Mouse (Mus musculus): ENCODE results near the gene Agl. TPM values are rescaled to one million over a fixed set of nuclear protein-coding genes. Genes with fewer than 3 reads are reported as not detected.
"Not testable (repeated sequence)": the region's sequence is repeated elsewhere in the genome, so short reads cannot be mapped to it uniquely, and the experiment has no call there.

Gene Agl
- polyA plus RNA-seq, 1 experiment from 2014 or later: 10.2 TPM

DNA sequence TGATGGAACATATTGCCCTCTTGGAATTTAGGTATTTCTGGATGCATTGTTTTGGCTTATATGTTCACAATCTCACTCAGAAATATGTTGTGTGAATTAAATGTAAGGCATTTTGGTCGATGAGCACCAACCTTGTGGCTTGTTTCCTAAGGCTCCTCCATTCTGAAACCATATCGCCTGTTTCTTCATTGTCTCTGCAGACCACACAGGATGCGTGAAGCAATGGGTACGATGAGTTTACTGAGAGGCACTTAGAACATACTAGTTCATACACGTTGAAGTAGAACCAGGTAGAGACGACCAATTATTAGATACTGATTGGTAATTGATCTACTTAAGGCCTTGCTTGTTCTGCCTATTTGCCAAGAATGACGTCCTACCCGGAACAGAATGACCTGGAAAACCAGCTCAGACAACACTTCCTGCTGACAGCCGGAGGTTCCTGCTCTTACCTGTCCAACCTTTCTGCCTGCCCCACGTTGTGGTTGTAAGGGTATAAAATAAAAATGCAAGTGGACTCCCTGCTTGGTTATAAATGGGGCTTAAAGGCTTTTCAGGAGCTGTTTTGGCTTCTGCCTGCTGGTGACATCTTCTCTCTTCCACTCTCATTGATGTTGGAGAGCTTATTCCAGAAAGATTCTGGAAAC, 21.4 kb upstream of the Agl start:
- no peak for DNase-seq (ENCODE audit: low spot score)
- no peaks in the 10 kb centered on the region for H3K9me3 ChIP-seq (ENCODE audit: control insufficient read depth, low read length)
- H3K4me2 ChIP-seq (ENCODE audit: low read depth, severe bottlenecking): no peak overlapping the region
- no peaks in the 10 kb centered on the region for H3K27me3 ChIP-seq (ENCODE audit: control insufficient read depth, insufficient read depth, low read length)
- no peak overlapping the region for H3K27ac ChIP-seq (replicated peaks; ENCODE audit: low read depth, low read length)
- H3K36me3 ChIP-seq (ENCODE audit: control insufficient read depth, insufficient read depth, low read length): no peaks in the 10 kb centered on the region
- H3K4me1 ChIP-seq (ENCODE audit: control insufficient read depth, insufficient read depth, low read length): no peaks in the 10 kb centered on the region
- H3K4me3 ChIP-seq (ENCODE audit: low read depth, low read length): no peak overlapping the region
- no peak overlapping the region for H3K9ac ChIP-seq (ENCODE audit: low read length)
- WGBS: 87% methylated on average over 10 of the region's 10 CpGs
- no peak for ATAC-seq (ENCODE audit: insufficient number of reproducible peaks, low FRiP score, low TSS enrichment, low read depth)

GRCm38 (mm10) chr3:116826471-116827215, 18.7 kb upstream of the Agl start:
- H3K9me3 ChIP-seq (ENCODE audit: control insufficient read depth, low read length): no peaks in the 10 kb centered on the region
- H3K4me2 ChIP-seq (ENCODE audit: low read depth, severe bottlenecking): no peak overlapping the region
- no peak overlapping the region for H3K9ac ChIP-seq (ENCODE audit: low read length)
- H3K4me3 ChIP-seq (ENCODE audit: low read depth, low read length): no peak overlapping the region
- DNase-seq (ENCODE audit: low spot score): no peak
- no peak for ATAC-seq (ENCODE audit: insufficient number of reproducible peaks, low FRiP score, low TSS enrichment, low read depth)
- H3K27ac ChIP-seq (replicated peaks; ENCODE audit: low read depth, low read length): no peak overlapping the region
- 68% methylated on average over 4 of the region's 4 CpGs for WGBS
- H3K36me3 ChIP-seq (ENCODE audit: control insufficient read depth, insufficient read depth, low read length): no peaks in the 10 kb centered on the region
- no peaks in the 10 kb centered on the region for H3K27me3 ChIP-seq (ENCODE audit: control insufficient read depth, insufficient read depth, low read length)
- H3K4me1 ChIP-seq (ENCODE audit: control insufficient read depth, insufficient read depth, low read length): no peaks in the 10 kb centered on the region

GRCm38 (mm10) chr3:116817231-116817630, 9.3 kb upstream of the Agl start:
- Histone ChIP-seq H3K36me3 (ENCODE audit: control insufficient read depth, insufficient read depth, low read length) (no peaks in the 10 kb centered on the region), H3K27ac (replicated peaks; ENCODE audit: low read depth, low read length) (no peak overlapping the region), H3K27me3 (ENCODE audit: control insufficient read depth, insufficient read depth, low read length) (no peaks in the 10 kb centered on the region), H3K4me3 (ENCODE audit: low read depth, low read length) (no peak overlapping the region), H3K4me1 (ENCODE audit: control insufficient read depth, insufficient read depth, low read length) (no peaks in the 10 kb centered on the region), H3K9me3 (ENCODE audit: control insufficient read depth, low read length) (no peaks in the 10 kb centered on the region), H3K9ac (ENCODE audit: low read length) (no peak overlapping the region), H3K4me2 (ENCODE audit: low read depth, severe bottlenecking) (no peak overlapping the region)
- no peak for ATAC-seq (ENCODE audit: insufficient number of reproducible peaks, low FRiP score, low TSS enrichment, low read depth)
- DNase-seq (ENCODE audit: low spot score): no peak
- 97% methylated on average over 6 of the region's 7 CpGs for WGBS

DNA sequence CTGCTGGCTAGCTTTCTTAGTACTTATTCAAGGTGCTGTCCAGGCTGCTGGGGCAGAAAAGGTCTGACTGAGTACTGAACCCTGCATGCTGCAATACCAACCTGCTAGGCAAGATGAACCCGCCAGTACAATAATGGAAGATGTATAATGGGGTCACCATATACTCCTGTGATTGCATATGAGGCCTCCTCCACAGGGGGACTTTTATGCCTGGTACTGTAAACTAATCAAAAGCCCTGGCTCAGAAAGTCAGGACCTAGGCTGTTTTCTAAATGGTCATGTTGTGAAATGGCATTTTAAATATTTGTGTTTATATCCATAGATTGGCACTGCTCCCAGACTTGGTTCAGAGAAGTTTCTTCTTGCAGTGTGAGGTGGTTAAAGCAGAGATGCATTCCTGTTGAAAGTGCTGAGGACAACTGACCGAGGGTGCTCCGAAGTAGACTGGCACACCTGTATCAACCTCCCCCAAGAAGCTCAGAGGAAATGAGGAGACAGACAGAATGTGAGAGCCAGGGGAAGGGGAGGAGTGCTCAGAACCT, 8.8 kb upstream of the Agl start:
- no peaks in the 10 kb centered on the region for H3K27me3 ChIP-seq (ENCODE audit: control insufficient read depth, insufficient read depth, low read length)
- no peak overlapping the region for H3K4me3 ChIP-seq (ENCODE audit: low read depth, low read length)
- H3K4me2 ChIP-seq (ENCODE audit: low read depth, severe bottlenecking): no peak overlapping the region
- H3K36me3 ChIP-seq (ENCODE audit: control insufficient read depth, insufficient read depth, low read length): no peaks in the 10 kb centered on the region
- WGBS: 89% methylated on average over 3 of the region's 3 CpGs
- DNase-seq (ENCODE audit: low spot score): no peak
- no peaks in the 10 kb centered on the region for H3K4me1 ChIP-seq (ENCODE audit: control insufficient read depth, insufficient read depth, low read length)
- no peak overlapping the region for H3K27ac ChIP-seq (replicated peaks; ENCODE audit: low read depth, low read length)
- no peaks in the 10 kb centered on the region for H3K9me3 ChIP-seq (ENCODE audit: control insufficient read depth, low read length)
- ATAC-seq (ENCODE audit: insufficient number of reproducible peaks, low FRiP score, low TSS enrichment, low read depth): no peak
- H3K9ac ChIP-seq (ENCODE audit: low read length): no peak overlapping the region

DNA sequence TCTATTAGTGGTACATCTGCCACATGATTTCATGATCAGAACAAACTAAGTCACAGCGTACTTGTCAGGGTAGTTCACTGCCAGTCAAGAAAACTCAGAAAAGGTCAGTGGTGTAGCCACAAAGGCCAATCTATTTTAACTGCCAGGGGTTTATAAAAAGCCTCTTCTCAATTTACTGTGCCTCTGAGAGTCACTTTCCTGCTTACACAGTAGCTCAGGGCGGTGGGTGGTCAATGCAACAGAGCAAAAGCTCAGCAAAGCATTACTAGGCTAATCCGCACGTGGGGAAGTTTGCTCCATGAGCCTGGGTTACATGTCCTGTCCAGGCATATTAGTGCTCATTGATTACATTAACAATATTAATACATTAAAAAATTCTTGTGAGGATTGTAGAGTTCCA, 8.0 kb upstream of the Agl start:
- H3K4me1 ChIP-seq (ENCODE audit: control insufficient read depth, insufficient read depth, low read length): no peaks in the 10 kb centered on the region
- 78% methylated on average over 4 of the region's 4 CpGs for WGBS
- DNase-seq (ENCODE audit: low spot score) (no peak), ATAC-seq (ENCODE audit: insufficient number of reproducible peaks, low FRiP score, low TSS enrichment, low read depth) (no peak)
- H3K9me3 ChIP-seq (ENCODE audit: control insufficient read depth, low read length): no peaks in the 10 kb centered on the region
- no peaks in the 10 kb centered on the region for H3K36me3 ChIP-seq (ENCODE audit: control insufficient read depth, insufficient read depth, low read length)
- no peaks in the 10 kb centered on the region for H3K27me3 ChIP-seq (ENCODE audit: control insufficient read depth, insufficient read depth, low read length)
- H3K27ac ChIP-seq (replicated peaks; ENCODE audit: low read depth, low read length): no peak overlapping the region
- H3K9ac ChIP-seq (ENCODE audit: low read length): no peak overlapping the region
- H3K4me2 ChIP-seq (ENCODE audit: low read depth, severe bottlenecking): no peak overlapping the region
- H3K4me3 ChIP-seq (ENCODE audit: low read depth, low read length): no peak overlapping the region

DNA sequence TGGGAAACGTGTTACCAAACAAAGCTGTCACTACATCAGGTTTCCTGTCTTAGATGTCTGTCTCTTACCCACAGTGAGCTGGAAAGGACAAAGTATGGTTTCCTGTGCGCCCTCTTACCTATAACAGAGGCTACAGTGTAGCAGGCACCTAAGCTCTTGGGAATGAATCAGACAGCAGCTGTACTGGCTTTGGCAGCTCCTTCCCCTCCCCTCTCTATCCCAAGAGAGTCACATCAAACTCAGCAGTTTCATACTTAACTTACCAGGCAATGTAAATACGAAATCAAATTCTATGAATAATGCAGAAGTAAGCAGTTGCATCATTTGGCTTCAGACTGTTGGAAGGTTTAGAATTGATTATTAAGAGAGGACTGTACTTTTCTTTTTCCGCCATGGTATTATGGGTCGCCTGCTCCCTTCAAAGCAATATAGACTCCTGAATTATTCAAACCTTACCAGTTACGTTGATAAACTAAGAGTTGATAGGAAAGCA, 7.4 kb upstream of the Agl start:
- Histone ChIP-seq H3K27me3 (ENCODE audit: control insufficient read depth, insufficient read depth, low read length) (no peaks in the 10 kb centered on the region), H3K27ac (replicated peaks; ENCODE audit: low read depth, low read length) (no peak overlapping the region), H3K9ac (ENCODE audit: low read length) (no peak overlapping the region), H3K4me3 (ENCODE audit: low read depth, low read length) (no peak overlapping the region), H3K36me3 (ENCODE audit: control insufficient read depth, insufficient read depth, low read length) (no peaks in the 10 kb centered on the region), H3K4me2 (ENCODE audit: low read depth, severe bottlenecking) (no peak overlapping the region), H3K9me3 (ENCODE audit: control insufficient read depth, low read length) (no peaks in the 10 kb centered on the region), H3K4me1 (ENCODE audit: control insufficient read depth, insufficient read depth, low read length) (no peaks in the 10 kb centered on the region)
- ATAC-seq (ENCODE audit: insufficient number of reproducible peaks, low FRiP score, low TSS enrichment, low read depth) (no peak), DNase-seq (ENCODE audit: low spot score) (no peak)
- 84% methylated on average over 6 of the region's 6 CpGs for WGBS

- H3K27ac ChIP-seq (replicated peaks; ENCODE audit: low read depth, low read length): no peak overlapping the region
- DNase-seq (ENCODE audit: low spot score) (no peak), ATAC-seq (ENCODE audit: insufficient number of reproducible peaks, low FRiP score, low TSS enrichment, low read depth) (no peak)
- WGBS: 84% methylated on average over 2 of the region's 2 CpGs
- H3K4me3 ChIP-seq (ENCODE audit: low read depth, low read length): no peak overlapping the region
- H3K4me1 ChIP-seq (ENCODE audit: control insufficient read depth, insufficient read depth, low read length): no peaks in the 10 kb centered on the region
- H3K9me3 ChIP-seq (ENCODE audit: control insufficient read depth, low read length): no peaks in the 10 kb centered on the region
- no peak overlapping the region for H3K4me2 ChIP-seq (ENCODE audit: low read depth, severe bottlenecking)
- H3K36me3 ChIP-seq (ENCODE audit: control insufficient read depth, insufficient read depth, low read length): no peaks in the 10 kb centered on the region
- no peak overlapping the region for H3K9ac ChIP-seq (ENCODE audit: low read length)
- H3K27me3 ChIP-seq (ENCODE audit: control insufficient read depth, insufficient read depth, low read length): no peaks in the 10 kb centered on the region
Observed at GRCm38 (mm10) chr3:116812946-116813345, 5.0 kb upstream of the Agl start.

GRCm38 (mm10) chr3:116810351-116810750, 2.4 kb upstream of the Agl start:
- not testable (repeated sequence) for H3K4me2 ChIP-seq (ENCODE audit: low read depth, severe bottlenecking); H3K9me3 ChIP-seq (ENCODE audit: control insufficient read depth, low read length); DNase-seq (ENCODE audit: low spot score); H3K27me3 ChIP-seq (ENCODE audit: control insufficient read depth, insufficient read depth, low read length); H3K9ac ChIP-seq (ENCODE audit: low read length); H3K36me3 ChIP-seq (ENCODE audit: control insufficient read depth, insufficient read depth, low read length); H3K4me3 ChIP-seq (ENCODE audit: low read depth, low read length); H3K27ac ChIP-seq (replicated peaks; ENCODE audit: low read depth, low read length); H3K4me1 ChIP-seq (ENCODE audit: control insufficient read depth, insufficient read depth, low read length); ATAC-seq (ENCODE audit: insufficient number of reproducible peaks, low FRiP score, low TSS enrichment, low read depth)
- 86% methylated on average over 6 of the region's 6 CpGs for WGBS

All from limb, embryonic 11.5 days (tissue).